Mouse (Mus musculus) midbrain, embryonic 10.5 days (tissue): ENCODE data around the gene Grin2c. TPM values are rescaled to one million over a fixed set of nuclear protein-coding genes. Genes with fewer than 3 reads are reported as not detected.
A peak's percentile ranks its signal among the peaks of the same experiment; 100 is the strongest.

Experiments used
- DNase-seq: peaks from one replicate; pipeline ENCODE4 v3.0.0-alpha.2; 2017; ENCODE audit warnings: low spot score
- H3K27ac ChIP-seq: fragments of 300-500 bp; sonication (generic); replicated peaks from 2 replicates; pipeline ENCODE4 v1.5.1; 2016; ENCODE audit warnings: mild to moderate bottlenecking
- H3K27me3 ChIP-seq: fragments of 300-500 bp; sonication (generic); 2 replicates; pipeline ENCODE4 v1.6.1; 2016; ENCODE audit warnings: low read depth, mild to moderate bottlenecking; ENCODE audit not compliant: poor library complexity, severe bottlenecking
- H3K36me3 ChIP-seq: fragments of 300-500 bp; sonication (generic); 2 replicates; pipeline ENCODE4 v1.6.1; 2016; ENCODE audit warnings: mild to moderate bottlenecking, moderate library complexity
- H3K4me1 ChIP-seq: fragments of 300-500 bp; sonication (generic); 2 replicates; pipeline ENCODE4 v1.6.1; 2016
- H3K4me3 ChIP-seq: fragments of 300-500 bp; sonication (generic); 2 replicates; pipeline ENCODE4 v1.5.1; 2016; ENCODE audit warnings: mild to moderate bottlenecking, moderate library complexity
- H3K9me3 ChIP-seq: fragments of 300-500 bp; sonication (generic); replicated peaks from 2 replicates; pipeline ENCODE4 v1.6.1; 2016; ENCODE audit warnings: mild to moderate bottlenecking
- WGBS: fragments of 180-500 bp; shearing (Covaris S2); methylation state at CpG from one replicate; pipeline ENCODE4 v1.1.7; 2016; 5-methylcytosine and 5-hydroxymethylcytosine counted together
- polyA plus RNA-seq: library from polyadenylated mRNA; unstranded; fragments of >200 nt; fragmentation: Nextera tagmentation; extraction: Ambion mirVana; gene quantifications from 2 replicates; pipeline ENCODE4 v1.2.1, GENCODE M21; 2016

Grin2c gene
- polyA plus RNA-seq, 1 experiment from 2014 or later, result 0.02 TPM

DNA sequence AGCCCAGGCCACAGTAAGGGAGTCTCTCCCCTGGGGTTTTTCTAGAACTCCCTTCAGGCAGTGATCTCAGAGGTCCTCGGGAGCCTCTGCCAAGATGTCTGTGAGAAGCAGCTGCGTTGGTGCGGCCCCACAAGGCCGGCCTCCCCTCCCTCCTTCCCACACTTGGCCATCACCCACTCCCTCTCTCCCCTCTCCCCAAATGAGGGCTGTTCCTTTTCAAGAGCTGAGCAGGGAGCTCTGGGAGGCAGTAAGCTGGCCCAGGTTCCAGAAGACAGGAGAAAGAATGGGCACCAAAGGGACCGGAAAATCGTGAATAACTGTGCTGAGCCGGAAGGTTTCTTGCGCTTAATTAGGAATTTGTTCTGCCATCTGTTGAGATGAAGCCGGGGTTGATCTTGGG lies 35.1 kb downstream of the Grin2c start:
- no peak for DNase-seq
- H3K4me1 ChIP-seq, result peaks cover 89% of the 10 kb centered on the region
- peak overlapping the region; percentile 52; the same call in 1 of the 2 replicates for H3K27ac ChIP-seq
- H3K4me3 ChIP-seq, result no peak overlapping the region
- 69% methylated on average over 9 of the region's 9 CpGs for WGBS
- no peaks in the 10 kb centered on the region for H3K36me3 ChIP-seq
- peaks cover 45% of the 10 kb centered on the region for H3K27me3 ChIP-seq
- no peaks in the 10 kb centered on the region for H3K9me3 ChIP-seq

DNA sequence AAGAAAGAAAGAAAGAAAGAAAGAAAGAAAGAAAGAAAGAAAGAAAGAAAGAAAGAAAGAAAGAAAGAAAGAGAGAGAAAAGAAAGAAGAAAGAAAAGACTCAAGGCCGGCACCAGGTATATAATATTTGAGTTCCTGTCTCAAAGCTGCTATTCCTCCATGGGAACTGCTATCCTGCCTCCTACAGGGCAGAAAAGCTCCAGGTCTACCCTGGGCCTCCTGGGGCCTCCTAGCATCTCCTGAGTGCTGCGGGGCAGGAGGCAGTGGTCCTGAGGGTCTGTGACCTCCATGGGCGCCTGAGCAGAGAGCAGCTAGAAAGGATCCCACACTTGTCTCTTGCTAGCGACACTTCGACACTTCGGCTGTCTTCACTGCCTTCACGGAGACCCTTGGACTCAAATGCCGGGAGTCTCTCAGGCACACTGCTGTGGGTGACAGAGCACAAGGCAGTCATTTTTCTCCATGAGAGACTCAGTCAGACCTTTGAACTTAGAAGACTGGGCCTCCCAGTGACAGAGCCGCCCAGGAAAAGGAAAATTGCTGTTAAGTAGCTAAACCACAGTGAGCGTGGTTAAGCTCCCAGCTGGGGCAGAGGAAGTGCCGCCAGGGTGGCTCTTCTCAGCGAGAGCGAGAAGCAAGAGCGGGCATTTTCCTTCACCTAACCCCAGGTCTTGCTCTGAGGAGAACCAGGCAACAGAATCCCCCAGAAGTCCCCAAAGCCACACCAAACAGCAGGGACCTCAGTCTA lies 35.7 kb downstream of the Grin2c start:
- peaks cover 45% of the 10 kb centered on the region for H3K27me3 ChIP-seq
- 60% methylated on average over 14 of the region's 14 CpGs for WGBS
- no peaks in the 10 kb centered on the region for H3K9me3 ChIP-seq
- peaks cover 89% of the 10 kb centered on the region for H3K4me1 ChIP-seq
- H3K36me3 ChIP-seq, result no peaks in the 10 kb centered on the region
- DNase-seq, result no peak
- H3K27ac ChIP-seq, result peak overlapping the region; percentile 52; the same call in 1 of the 2 replicates
- no peak overlapping the region for H3K4me3 ChIP-seq

DNA sequence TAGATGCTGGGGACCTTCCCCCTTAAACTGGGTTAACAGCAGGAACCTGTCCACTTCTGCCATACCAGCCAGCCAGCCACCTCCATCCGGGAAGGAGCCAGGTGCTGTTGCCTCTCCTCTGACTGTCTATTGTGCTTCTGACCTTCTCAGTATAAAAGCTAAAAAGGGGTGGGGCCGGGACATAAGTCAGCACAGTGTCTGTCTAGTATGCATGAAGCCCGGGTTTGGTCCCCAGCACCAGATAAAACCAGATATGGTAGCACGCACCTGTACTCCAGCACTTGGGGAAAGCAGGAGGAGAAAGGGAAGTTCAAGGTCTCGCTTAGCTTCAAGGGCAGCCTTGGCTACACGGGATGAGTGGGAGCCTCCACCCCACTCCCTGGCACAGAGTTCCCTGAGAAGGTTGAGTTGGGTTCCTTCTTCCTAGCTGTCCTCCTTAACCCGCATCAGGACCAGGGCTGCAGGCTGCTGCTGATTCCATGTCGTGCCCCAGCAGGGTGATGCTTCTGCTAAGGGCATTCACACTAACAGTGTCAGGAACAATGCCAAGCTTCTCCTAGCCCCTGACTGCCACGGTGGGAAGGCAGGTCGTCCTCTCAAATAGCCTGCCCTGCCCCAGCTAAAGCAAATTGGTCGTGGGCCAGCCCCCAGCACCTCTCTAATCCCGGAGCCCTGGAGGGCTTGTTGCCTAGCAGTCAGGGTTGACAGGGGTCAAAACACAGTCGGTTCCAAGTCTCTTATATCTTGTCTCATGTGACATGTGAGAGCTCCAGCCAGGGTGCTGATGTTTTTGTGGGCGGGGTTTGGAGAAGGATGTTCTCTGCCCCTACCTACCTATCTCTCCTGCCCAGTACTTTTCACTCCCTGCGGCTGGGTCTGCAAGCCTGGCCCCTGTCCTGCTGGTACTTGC lies 37.8 kb downstream of the Grin2c start:
- Histone ChIP-seq H3K27me3 (peaks cover 52% of the 10 kb centered on the region), H3K36me3 (no peaks in the 10 kb centered on the region), H3K4me3 (no peak overlapping the region), H3K27ac (peak overlapping the region; percentile 59), H3K9me3 (no peaks in the 10 kb centered on the region), H3K4me1 (peaks cover 94% of the 10 kb centered on the region)
- no peak for DNase-seq
- 46% methylated on average over 15 of the region's 15 CpGs for WGBS

DNA sequence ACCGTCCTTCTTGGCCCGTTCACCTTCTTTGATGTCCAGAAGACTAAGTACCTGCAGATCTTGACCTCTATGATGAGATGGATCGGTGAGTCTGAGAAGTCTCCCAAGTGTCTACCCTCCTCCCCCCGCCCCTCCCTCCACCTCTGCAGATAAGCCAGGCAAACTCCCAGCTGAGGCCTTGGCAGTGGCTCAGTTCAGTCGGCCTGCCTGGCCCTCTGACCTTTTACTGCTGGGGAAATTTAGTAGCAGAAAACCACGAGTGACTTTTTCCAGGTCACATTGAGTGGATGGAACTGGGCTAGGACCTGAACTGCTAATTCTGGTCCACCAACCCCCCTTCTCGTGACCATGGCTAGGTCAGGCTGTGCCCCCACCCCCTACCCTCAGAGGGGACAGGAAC lies 38.6 kb downstream of the Grin2c start:
- DNase-seq, result no peak
- Histone ChIP-seq H3K27ac (peak overlapping the region; percentile 59; the same call in 1 of the 2 replicates), H3K9me3 (no peaks in the 10 kb centered on the region), H3K4me3 (no peak overlapping the region), H3K36me3 (no peaks in the 10 kb centered on the region), H3K27me3 (peaks cover 51% of the 10 kb centered on the region), H3K4me1 (peaks cover 93% of the 10 kb centered on the region)
- WGBS, result 66% methylated on average over 7 of the region's 7 CpGs

DNA sequence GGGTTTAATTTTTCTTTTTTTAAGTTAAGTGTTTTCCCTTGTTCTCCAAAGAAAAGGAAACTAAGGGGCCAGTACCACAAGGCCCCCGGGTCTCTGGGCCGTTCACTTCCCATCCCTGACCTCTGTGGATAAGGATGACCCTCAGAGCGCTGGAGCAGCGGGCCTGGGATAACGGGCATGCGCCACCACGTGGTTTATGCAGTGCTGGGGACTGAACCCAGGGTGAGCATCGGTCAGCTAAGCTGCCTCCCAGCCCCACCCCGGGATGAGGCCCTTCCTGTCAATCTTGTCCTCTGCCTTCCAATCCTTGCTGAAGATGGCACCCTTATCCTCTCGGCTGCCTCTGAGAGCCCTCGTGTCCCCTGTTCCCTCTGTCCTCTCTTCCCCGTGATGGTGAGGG lies 39.4 kb downstream of the Grin2c start:
- Histone ChIP-seq H3K4me3 (no peak overlapping the region), H3K9me3 (no peaks in the 10 kb centered on the region), H3K4me1 (peaks cover 93% of the 10 kb centered on the region), H3K27ac (0 out of 2 replicates have a peak overlapping the region, but pooled peaks have one; percentile 1), H3K36me3 (no peaks in the 10 kb centered on the region), H3K27me3 (peaks cover 47% of the 10 kb centered on the region)
- WGBS, result 21% methylated on average over 12 of the region's 12 CpGs
- DNase-seq, result peak; percentile 45

DNA sequence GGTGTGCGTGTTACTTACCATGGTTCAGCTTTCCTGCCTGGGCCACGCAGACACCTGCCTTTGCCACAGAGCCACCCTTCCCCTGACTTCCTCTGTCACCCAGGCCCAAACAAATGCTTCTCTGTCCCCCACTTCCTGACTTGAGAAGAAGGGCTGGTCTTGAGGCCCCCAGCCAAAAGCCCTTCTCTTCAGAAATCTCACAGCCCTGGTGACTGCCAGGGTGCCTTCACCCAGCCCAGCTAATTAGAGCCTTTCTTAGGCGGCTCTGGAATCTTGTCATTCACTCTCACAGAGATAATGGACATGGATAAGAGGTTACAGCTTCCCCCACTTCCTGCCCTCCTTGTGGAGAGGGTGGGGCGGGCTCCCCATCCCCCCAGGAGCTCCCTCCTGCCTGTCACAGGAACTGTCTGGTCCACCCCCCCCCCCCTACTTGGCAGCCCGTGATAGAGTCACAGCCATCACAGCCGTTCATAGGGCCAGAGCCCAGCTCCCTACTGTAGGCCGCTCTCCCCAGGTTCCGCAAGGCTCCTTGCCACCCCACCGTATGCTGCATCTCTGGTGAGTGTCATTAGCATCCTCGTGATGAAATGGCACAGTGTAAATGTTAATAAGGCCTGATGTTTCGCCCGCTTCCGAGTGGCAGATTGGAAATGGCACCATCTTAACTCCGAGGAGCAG lies 40.1 kb downstream of the Grin2c start:
- H3K4me1 ChIP-seq, result peaks cover 93% of the 10 kb centered on the region
- H3K27ac ChIP-seq, result peak overlapping the region; percentile 64
- no peaks in the 10 kb centered on the region for H3K9me3 ChIP-seq
- DNase-seq, result no peak
- no peak overlapping the region for H3K4me3 ChIP-seq
- H3K36me3 ChIP-seq, result no peaks in the 10 kb centered on the region
- WGBS, result 44% methylated on average over 14 of the region's 14 CpGs
- peaks cover 41% of the 10 kb centered on the region for H3K27me3 ChIP-seq

DNA sequence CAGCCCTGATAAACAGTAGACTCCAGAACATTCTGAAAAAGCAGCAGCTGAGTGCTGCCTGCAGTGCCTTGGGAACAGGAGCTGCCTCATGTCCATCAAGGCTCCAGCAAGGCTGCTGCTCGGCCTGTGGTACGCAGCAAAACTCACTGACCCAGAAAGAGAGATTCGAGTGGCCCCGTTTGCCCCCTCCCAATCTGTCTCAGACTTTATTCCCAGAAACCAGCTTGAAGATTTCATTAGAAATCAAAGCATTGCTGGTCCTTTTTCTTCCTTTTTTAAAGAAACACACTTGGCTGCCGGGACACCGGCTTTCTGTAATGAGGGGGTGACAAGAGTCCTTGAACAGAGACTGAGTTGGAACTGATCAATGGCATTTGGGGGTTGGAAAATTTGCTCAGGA lies 41.7 kb downstream of the Grin2c start:
- WGBS, result 64% methylated on average over 6 of the region's 6 CpGs
- Histone ChIP-seq H3K9me3 (no peaks in the 10 kb centered on the region), H3K27me3 (peaks cover 31% of the 10 kb centered on the region), H3K27ac (no peak overlapping the region), H3K4me1 (peaks cover 82% of the 10 kb centered on the region), H3K36me3 (no peaks in the 10 kb centered on the region), H3K4me3 (no peak overlapping the region)
- no peak for DNase-seq

DNA sequence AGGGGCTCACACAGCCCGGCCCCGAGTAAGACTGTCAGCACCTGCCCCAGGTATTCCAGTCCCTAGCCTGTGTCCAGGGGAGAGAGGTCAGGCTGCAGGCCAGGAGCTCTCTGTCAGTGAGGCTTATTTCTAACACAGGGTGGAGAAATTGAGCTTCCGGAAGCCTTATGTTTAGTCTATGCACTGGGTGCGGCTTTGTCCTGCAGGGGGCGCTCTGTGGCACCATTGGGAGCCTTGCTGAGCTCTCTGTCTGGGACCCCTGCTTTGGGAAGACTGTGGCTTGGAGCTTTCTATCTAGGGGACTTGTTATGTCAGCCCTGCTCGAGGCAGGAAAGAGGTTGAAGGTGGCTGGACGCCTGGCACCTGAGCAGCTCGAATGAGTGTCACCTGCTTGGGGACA lies 42.2 kb downstream of the Grin2c start:
- H3K9me3 ChIP-seq, result no peaks in the 10 kb centered on the region
- no peak overlapping the region for H3K27ac ChIP-seq
- H3K36me3 ChIP-seq, result no peaks in the 10 kb centered on the region
- 43% methylated on average over 8 of the region's 8 CpGs for WGBS
- peaks cover 28% of the 10 kb centered on the region for H3K27me3 ChIP-seq
- peaks cover 78% of the 10 kb centered on the region for H3K4me1 ChIP-seq
- peak; percentile 77 for DNase-seq
- H3K4me3 ChIP-seq, result no peak overlapping the region

DNA sequence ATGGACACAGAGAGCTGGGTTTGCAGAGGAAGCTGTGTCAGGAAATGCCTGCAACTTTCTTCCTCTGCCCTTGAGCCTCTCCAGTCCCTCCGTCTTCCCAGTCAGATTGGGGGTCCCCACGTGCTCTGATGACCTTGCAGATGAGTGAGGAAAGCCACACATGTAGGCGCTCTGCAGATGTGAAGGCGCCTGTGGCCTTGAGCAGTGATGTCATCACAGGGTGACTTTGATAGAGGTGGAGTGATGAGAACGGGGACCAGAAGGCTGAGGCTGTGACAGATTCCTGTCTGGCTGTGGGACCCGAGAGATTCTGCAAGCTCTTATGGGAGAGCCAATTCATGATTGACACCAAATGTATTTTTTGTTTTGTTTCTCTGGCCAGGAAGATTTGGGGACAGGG lies 43.2 kb downstream of the Grin2c start:
- DNase-seq, result no peak
- H3K4me1 ChIP-seq, result peaks cover 68% of the 10 kb centered on the region
- peaks cover 18% of the 10 kb centered on the region for H3K27me3 ChIP-seq
- no peaks in the 10 kb centered on the region for H3K9me3 ChIP-seq
- H3K4me3 ChIP-seq, result no peak overlapping the region
- no peak overlapping the region for H3K27ac ChIP-seq
- no peaks in the 10 kb centered on the region for H3K36me3 ChIP-seq
- WGBS, result 81% methylated on average over 6 of the region's 6 CpGs

DNA sequence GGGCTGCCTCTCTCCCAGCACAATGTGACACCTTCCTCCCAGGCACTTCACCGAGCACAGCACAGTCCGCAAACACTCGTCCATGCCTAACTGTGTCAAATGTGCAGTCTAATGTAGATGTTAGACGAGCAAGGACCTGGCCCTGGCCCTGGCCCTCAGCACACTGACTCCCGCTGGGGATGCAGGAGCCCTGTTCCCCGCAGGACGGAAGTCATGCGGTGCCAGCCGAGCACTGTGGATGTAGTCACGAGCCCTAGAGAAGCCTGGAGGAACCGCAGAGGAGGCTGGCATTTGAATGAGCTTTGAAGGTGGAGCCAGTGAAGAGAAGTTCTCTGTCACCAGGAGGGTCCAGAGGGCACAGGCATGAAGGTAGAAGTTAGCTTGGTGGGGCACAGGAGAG lies 43.6 kb downstream of the Grin2c start:
- no peak overlapping the region for H3K27ac ChIP-seq
- 79% methylated on average over 11 of the region's 11 CpGs for WGBS
- H3K9me3 ChIP-seq, result no peaks in the 10 kb centered on the region
- H3K4me3 ChIP-seq, result no peak overlapping the region
- DNase-seq, result no peak
- peaks cover 13% of the 10 kb centered on the region for H3K27me3 ChIP-seq
- no peaks in the 10 kb centered on the region for H3K36me3 ChIP-seq
- H3K4me1 ChIP-seq, result peaks cover 64% of the 10 kb centered on the region

DNA sequence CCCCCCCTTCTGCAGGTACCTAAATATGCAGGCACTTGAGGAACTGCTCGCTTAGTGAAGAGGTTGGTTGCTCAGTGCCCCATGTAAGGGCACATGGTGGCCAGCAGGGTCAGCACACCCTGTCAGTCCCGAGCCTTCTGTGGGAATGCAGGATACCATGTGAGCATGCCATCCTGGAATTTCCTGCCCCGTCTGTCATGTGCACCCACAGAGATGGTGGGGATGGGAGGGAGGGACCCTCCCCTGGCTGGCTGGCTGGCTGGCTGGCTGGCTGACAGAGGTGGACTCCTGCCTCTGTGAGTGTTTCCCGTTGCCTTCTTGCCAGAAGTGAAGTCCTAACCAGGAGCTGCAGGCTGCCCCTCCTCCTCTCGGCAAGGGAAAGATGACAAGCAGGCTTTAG lies 44.5 kb downstream of the Grin2c start:
- Histone ChIP-seq H3K27me3 (peaks cover 13% of the 10 kb centered on the region), H3K27ac (no peak overlapping the region)
- DNase-seq, result no peak

DNA sequence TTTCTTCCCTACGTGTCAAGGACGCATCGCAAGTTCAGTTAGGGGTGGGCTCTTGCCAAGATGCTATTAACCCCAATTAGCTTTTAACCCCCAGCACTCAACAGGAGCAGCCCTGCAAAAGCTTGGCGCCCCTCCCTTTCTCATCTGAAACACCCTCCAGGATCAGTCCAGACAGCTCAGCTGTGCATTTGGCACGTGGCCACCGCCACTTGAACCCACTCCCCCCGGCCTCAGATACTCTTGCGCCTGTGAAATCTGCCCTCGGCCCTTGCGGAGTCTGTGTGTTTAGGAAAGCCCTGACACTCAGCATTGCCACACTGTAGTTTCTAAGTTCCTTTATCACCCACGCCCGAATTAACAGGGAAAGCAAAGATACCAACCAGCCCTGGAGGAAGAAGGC lies 45.0 kb downstream of the Grin2c start:
- no peaks in the 10 kb centered on the region for H3K9me3 ChIP-seq
- H3K27ac ChIP-seq, result no peak overlapping the region
- DNase-seq, result no peak
- H3K27me3 ChIP-seq, result peaks cover 13% of the 10 kb centered on the region
- peaks cover 61% of the 10 kb centered on the region for H3K4me1 ChIP-seq
- no peaks in the 10 kb centered on the region for H3K36me3 ChIP-seq
- WGBS, result 87% methylated on average over 12 of the region's 12 CpGs
- H3K4me3 ChIP-seq, result no peak overlapping the region

More for the DNA sequence above, 44.5 kb downstream of the Grin2c start:
- Histone ChIP-seq H3K4me1 (peaks cover 64% of the 10 kb centered on the region), H3K36me3 (no peaks in the 10 kb centered on the region), H3K9me3 (no peaks in the 10 kb centered on the region), H3K4me3 (no peak overlapping the region)
- 44% methylated on average over 5 of the region's 5 CpGs for WGBS
